Comparison of ENCODE assay signal across 7 mouse cellular contexts in the genomic region with DNA sequence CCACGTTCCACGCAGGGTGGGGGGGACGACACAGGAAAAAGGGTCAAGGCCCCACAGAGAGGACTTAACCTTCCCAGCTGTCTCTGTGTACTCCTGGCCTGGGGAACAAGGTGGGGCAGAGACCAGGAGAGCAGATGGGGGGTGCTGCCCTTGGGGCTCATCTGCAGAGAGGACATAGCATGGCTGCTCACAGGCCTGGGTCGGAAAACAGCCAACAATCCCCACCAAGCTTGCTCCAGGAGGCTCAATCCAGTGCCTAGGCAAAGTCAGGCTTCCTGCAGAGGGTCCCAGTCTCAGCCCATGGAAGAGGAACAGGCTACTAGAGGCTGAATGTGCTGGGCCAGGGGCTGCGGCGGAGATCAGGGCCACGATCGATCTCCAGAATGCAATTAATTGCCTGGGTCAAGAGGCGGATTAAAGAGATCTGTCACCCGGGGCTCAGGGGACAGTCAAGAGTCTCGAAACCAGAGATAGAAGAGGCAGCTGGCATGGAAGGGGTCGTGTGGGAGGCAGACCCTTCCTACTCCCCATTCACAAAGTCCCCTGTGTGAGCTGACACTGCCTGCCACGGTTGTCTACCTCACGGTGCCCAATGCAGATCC. TPM values are rescaled to one million over a fixed set of nuclear protein-coding genes. Genes with fewer than 3 reads are reported as not detected.
DNase-seq lines count a peak whose midpoint lies in the region; ATAC-seq and TF ChIP-seq lines count a peak whose summit lies in the region.

No protein-coding gene starts in this region.

- H3K9ac ChIP-seq in kidney, embryonic 16.5 days (replicated peaks; ENCODE audit: low read length): peak overlapping the region; percentile 55; the same call in 1 of the 2 replicates
- H3K9ac ChIP-seq in forebrain, embryonic 11.5 days (ENCODE audit: low read length): peak overlapping the region; percentile 35
- H3K9ac ChIP-seq in intestine, embryonic 16.5 days (ENCODE audit: low read depth, low read length): peak overlapping the region; percentile 59

- H3K4me3 ChIP-seq in kidney, embryonic 16.5 days (ENCODE audit: low read length): no peak overlapping the region
- no peak overlapping the region for H3K4me3 ChIP-seq in kidney, adult 2 months (ENCODE audit: insufficient read depth, low read depth, low read length)
- H3K4me3 ChIP-seq in forebrain, embryonic 11.5 days (ENCODE audit: low read depth, low read length): no peak overlapping the region
- H3K4me3 ChIP-seq in intestine, embryonic 16.5 days (ENCODE audit: low read length): no peak overlapping the region
- H3K4me3 ChIP-seq in olfactory bulb, adult 2 months (ENCODE audit: insufficient read depth, low read depth, low read length): no peak overlapping the region

- no peaks in the 10 kb centered on the region for H3K36me3 ChIP-seq in kidney, embryonic 16.5 days (ENCODE audit: insufficient read depth, low read length)
- no peaks in the 10 kb centered on the region for H3K36me3 ChIP-seq in kidney, adult 2 months (ENCODE audit: control insufficient read depth, insufficient read depth, low read length)
- H3K36me3 ChIP-seq in forebrain, embryonic 11.5 days (ENCODE audit: control insufficient read depth, insufficient read depth, low read length): no peaks in the 10 kb centered on the region
- H3K36me3 ChIP-seq in intestine, embryonic 16.5 days (ENCODE audit: control insufficient read depth, insufficient read depth, low read length): no peaks in the 10 kb centered on the region

- 0 out of 2 replicates have a peak overlapping the region, but pooled peaks have one; percentile 41 for H3K4me2 ChIP-seq in kidney, embryonic 16.5 days (replicated peaks; ENCODE audit: low read depth, low read length)
- 0 out of 2 replicates have a peak overlapping the region, but pooled peaks have one; percentile 11 for H3K4me2 ChIP-seq in forebrain, embryonic 11.5 days (ENCODE audit: low read depth, low read length, severe bottlenecking)
- peak overlapping the region; percentile 62 for H3K4me2 ChIP-seq in intestine, embryonic 16.5 days (ENCODE audit: low read depth, low read length)

- peaks cover 92% of the 10 kb centered on the region for H3K4me1 ChIP-seq in kidney, embryonic 16.5 days (ENCODE audit: insufficient read depth, low read length)
- H3K4me1 ChIP-seq in kidney, adult 2 months (ENCODE audit: control insufficient read depth, insufficient read depth, low read length): peaks cover 48% of the 10 kb centered on the region
- H3K4me1 ChIP-seq in forebrain, embryonic 11.5 days (replicated peaks; ENCODE audit: control insufficient read depth, insufficient read depth, low read length): peaks cover 63% of the 10 kb centered on the region
- peaks cover 85% of the 10 kb centered on the region for H3K4me1 ChIP-seq in intestine, embryonic 16.5 days (ENCODE audit: control insufficient read depth, insufficient read depth, low read length)
- peaks cover 76% of the 10 kb centered on the region for H3K4me1 ChIP-seq in olfactory bulb, adult 2 months (ENCODE audit: control insufficient read depth, insufficient read depth, low read length)

- no peaks in the 10 kb centered on the region for H3K9me3 ChIP-seq in kidney, embryonic 16.5 days (ENCODE audit: low read length)
- H3K9me3 ChIP-seq in forebrain, embryonic 11.5 days (ENCODE audit: control insufficient read depth, low read length): no peaks in the 10 kb centered on the region
- no peaks in the 10 kb centered on the region for H3K9me3 ChIP-seq in intestine, embryonic 16.5 days (ENCODE audit: control insufficient read depth, low read length)

- ATAC-seq in kidney, embryonic 16.5 days (ENCODE audit: low FRiP score, low TSS enrichment): no peak
- no peak for ATAC-seq in forebrain, embryonic 11.5 days (replicated peaks; ENCODE audit: low FRiP score)
- no peak for ATAC-seq in intestine, embryonic 16.5 days

- WGBS in kidney, embryonic 16.5 days: 33% methylated on average over 14 of the region's 14 CpGs
- 60% methylated on average over 14 of the region's 14 CpGs for WGBS in kidney, adult 2 months
- WGBS in forebrain, embryonic 11.5 days: 30% methylated on average over 14 of the region's 14 CpGs
- WGBS in intestine, embryonic 16.5 days: 48% methylated on average over 14 of the region's 14 CpGs
- WGBS in olfactory bulb, adult 2 months: 33% methylated on average over 14 of the region's 14 CpGs

- TF ChIP-seq CTCF in kidney, adult 2 months (conservative IDR thresholded peaks at IDR 0.05; ENCODE audit: insufficient read depth, insufficient read length, low read depth, low read length): no peak
- TF ChIP-seq CTCF in olfactory bulb, adult 2 months (IDR thresholded peaks at IDR 0.05; ENCODE audit: insufficient read depth, low read depth, low read length): no peak

- no peak for TF ChIP-seq POLR2A in kidney, adult 2 months (IDR thresholded peaks at IDR 0.05; ENCODE audit: low read depth, low read length)
- no peak for TF ChIP-seq POLR2A in olfactory bulb, adult 2 months (IDR thresholded peaks at IDR 0.05; ENCODE audit: insufficient read depth, low read depth, low read length)

- H3K27me3 ChIP-seq in kidney, embryonic 16.5 days (ENCODE audit: insufficient read depth, low read length): no peaks in the 10 kb centered on the region
- no peaks in the 10 kb centered on the region for H3K27me3 ChIP-seq in kidney, adult 2 months (replicated peaks; ENCODE audit: control insufficient read depth, insufficient read depth, low read length)
- no peaks in the 10 kb centered on the region for H3K27me3 ChIP-seq in forebrain, embryonic 11.5 days (ENCODE audit: control insufficient read depth, insufficient read depth, low read length)
- no peaks in the 10 kb centered on the region for H3K27me3 ChIP-seq in intestine, embryonic 16.5 days (replicated peaks; ENCODE audit: control insufficient read depth, insufficient read depth, low read length)

- no peak for DNase-seq in kidney, adult 2 months
- DNase-seq in forebrain, embryonic 11.5 days (ENCODE audit: low spot score): no peak
- no peak for DNase-seq in left cerebral cortex, adult 11 months (ENCODE audit: low spot score)
- DNase-seq in right cerebral cortex, postnatal 10 days (ENCODE audit: low spot score in 2 of 2): no peak

- H3K27ac ChIP-seq in kidney, embryonic 16.5 days (ENCODE audit: low read length): peak overlapping the region; percentile 85
- H3K27ac ChIP-seq in kidney, adult 2 months (ENCODE audit: insufficient read depth, low read depth, low read length): no peak overlapping the region
- peak overlapping the region; percentile 88 for H3K27ac ChIP-seq in forebrain, embryonic 11.5 days (ENCODE audit: low read depth, low read length)
- peak overlapping the region; percentile 81 for H3K27ac ChIP-seq in intestine, embryonic 16.5 days (ENCODE audit: low read length)
- peak overlapping the region; percentile 59; the same call in 1 of the 2 replicates for H3K27ac ChIP-seq in olfactory bulb, adult 2 months (ENCODE audit: insufficient read depth, low read depth, low read length)

RNA-seq across cellular contexts. Expression of gene Ncor2, which starts 19.1 kb away (rescaled TPM):
- polyA plus RNA-seq in kidney, embryonic 16.5 days (2015; fragmentation: Nextera tagmentation; extraction: Ambion mirVana): 25.9 and 27.5 TPM in 2 replicates
- polyA plus RNA-seq in kidney, adult 2 months (2012; rRNA removed): 32.0 and 38.8 TPM in 2 replicates
- polyA plus RNA-seq in forebrain, embryonic 11.5 days (2014; fragmentation: Nextera tagmentation; extraction: Ambion mirVana): 27.3 and 29.5 TPM in 2 replicates
- 13.1 and 14.4 TPM in 2 replicates for polyA plus RNA-seq in intestine, embryonic 16.5 days (2015; fragmentation: Nextera tagmentation; extraction: Ambion mirVana)
- polyA plus RNA-seq in olfactory bulb, adult 2 months (2012; ENCODE audit: insufficient read depth, insufficient read length, low replicate concordance, missing spikeins): not detected in 2 replicates

Comparison
In these comparisons a context has a peak if more than half of its experiments do, and no peak if none do; other contexts are left out.
1. H3K4me2 ChIP-seq: peak in every context shown above with its lines; median percentile 62 in intestine, embryonic 16.5 days; 41 in kidney, embryonic 16.5 days; 11 in forebrain, embryonic 11.5 days.